Mouse (Mus musculus) neural tube, embryonic 10.5 days (tissue): ENCODE results near the gene Mei4.

Source experiments
- DNase-seq: peaks from one replicate; pipeline ENCODE4 v3.0.0-alpha.2; 2017; ENCODE audit warnings: low spot score; ENCODE audit errors: extremely low spot score

Gene Mei4

GRCm38 (mm10) chr9:82136119-82136518 lies 272.6 kb downstream of the Mei4 start:
- no peak for DNase-seq

- no peak for DNase-seq
Measured at GRCm38 (mm10) chr9:82160143-82160542, 296.7 kb downstream of the Mei4 start.

DNA sequence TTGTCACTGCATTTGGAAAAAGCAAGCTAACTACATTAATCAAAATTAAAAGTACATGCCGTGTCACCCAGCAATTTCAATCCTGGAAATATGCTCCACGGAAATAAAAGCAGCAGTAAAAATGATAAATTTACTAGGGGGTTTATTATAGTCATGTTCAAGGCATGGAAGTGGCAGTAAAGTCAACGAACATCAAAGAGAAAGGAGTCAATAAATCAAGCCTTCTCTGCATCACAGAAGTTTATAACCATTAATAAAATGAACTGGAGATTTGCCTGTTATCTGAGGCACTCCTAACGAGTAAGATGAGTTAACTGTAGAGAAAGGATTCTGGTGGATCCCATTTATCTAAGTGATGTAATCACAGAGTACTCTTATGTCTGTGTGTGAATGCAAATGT lies 298.9 kb downstream of the Mei4 start:
- DNase-seq, result no peak

GRCm38 (mm10) chr9:82217976-82218375 lies 354.5 kb downstream of the Mei4 start:
- no peak for DNase-seq

- DNase-seq, result no peak
Measured at GRCm38 (mm10) chr9:82247695-82248445, 384.4 kb downstream of the Mei4 start.
